Mouse (Mus musculus): Measurements from ENCODE around the gene Ube2r2.

DNA sequence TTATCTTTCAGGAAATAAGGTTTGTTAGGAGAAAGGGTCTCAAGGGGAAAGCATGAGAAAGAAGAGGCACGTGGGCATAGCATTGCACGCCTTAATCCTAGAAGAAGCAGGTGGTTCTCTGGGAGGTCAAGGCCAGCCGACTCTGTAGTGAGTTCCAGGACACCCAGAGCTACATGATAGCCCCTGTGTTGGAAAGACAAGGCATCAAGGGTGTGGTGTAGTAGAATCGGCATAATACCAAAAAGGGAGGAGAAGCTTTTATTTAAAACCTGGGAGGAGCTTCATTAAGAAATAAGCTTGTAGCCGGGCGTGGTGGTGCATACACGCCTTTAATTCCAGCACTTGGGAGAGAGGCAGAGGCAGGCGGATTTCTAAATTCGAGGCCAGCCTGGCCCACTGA is 21.4 kb downstream of the Ube2r2 start:
- no peak for TF ChIP-seq CTCF (IDR thresholded peaks at IDR 0.05; ENCODE audit: control insufficient read depth, insufficient read depth, insufficient replicate concordance, low read depth, low read length)
- no peak for TF ChIP-seq POLR2A (IDR thresholded peaks at IDR 0.05; ENCODE audit: control insufficient read depth, low read depth, low read length)

Measured in testis, adult 2 months (tissue).